Mouse (Mus musculus) myocyte (in vitro differentiated cells): Measurements from ENCODE around the gene Igf1r. TPM values are rescaled to one million over a fixed set of nuclear protein-coding genes. Genes with fewer than 3 reads are reported as not detected.

Experiments
- H3K27me3 ChIP-seq: one replicate; pipeline ENCODE4 v1.6.1; 2011; ENCODE audit not compliant: control insufficient read depth, insufficient read depth, insufficient read length
- H3K36me3 ChIP-seq: one replicate; pipeline ENCODE4 v1.6.1; 2011; ENCODE audit not compliant: control insufficient read depth, insufficient read depth
- H3K4me2 ChIP-seq: one replicate; pipeline ENCODE4 v1.6.1; 2011; ENCODE audit warnings: low read depth, control low read depth
- H3K4me3 ChIP-seq: one replicate; pipeline ENCODE4 v1.5.1; 2011; ENCODE audit warnings: mild to moderate bottlenecking, control low read depth, moderate library complexity
- H3K79me2 ChIP-seq: one replicate; pipeline ENCODE4 v1.6.1; 2011; ENCODE audit not compliant: control insufficient read depth, insufficient read depth
- H3ac ChIP-seq: one replicate; pipeline ENCODE4 v1.6.1; 2011; ENCODE audit not compliant: control insufficient read depth, insufficient read length
- CEBPB ChIP-seq: IDR thresholded peaks from 2 replicates; pipeline ENCODE4 v1.6.1; 2011; ENCODE audit warnings: mild to moderate bottlenecking, moderate library complexity; ENCODE audit not compliant: poor library complexity, insufficient read depth, severe bottlenecking
- E2F4 ChIP-seq: IDR thresholded peaks from one replicate; pipeline ENCODE4 v1.6.1; 2011; ENCODE audit warnings: mild to moderate bottlenecking, control low read depth, moderate library complexity; ENCODE audit not compliant: insufficient read depth
- MAX ChIP-seq: IDR thresholded peaks from one replicate; pipeline ENCODE4 v1.6.1; 2011; ENCODE audit warnings: low read depth, mild to moderate bottlenecking, control low read depth
- MYOD1 ChIP-seq, 3 experiments: IDR thresholded peaks; one replicate each; pipeline ENCODE4 v1.6.1; 2011; ENCODE audit warnings: control low read depth in 2 of 3, low read depth in 2 of 3, mild to moderate bottlenecking in 2 of 3, moderate library complexity in 1 of 3; ENCODE audit not compliant: insufficient read length in 2 of 3, control insufficient read depth in 1 of 3
- MYOG ChIP-seq, 3 experiments: IDR thresholded peaks; one replicate each; pipeline ENCODE4 v1.6.1; 2011; ENCODE audit warnings: control low read depth in 2 of 3, low read depth in 2 of 3, mild to moderate bottlenecking in 2 of 3; ENCODE audit not compliant: insufficient read length in 2 of 3, control insufficient read depth in 1 of 3, insufficient read depth in 1 of 3
- POLR2A ChIP-seq: IDR thresholded peaks from one replicate; pipeline ENCODE4 v1.6.1; 2011; ENCODE audit warnings: low read depth, mild to moderate bottlenecking, control low read depth, moderate library complexity; ENCODE audit not compliant: insufficient read length
- POLR2AphosphoS2 ChIP-seq: IDR thresholded peaks from one replicate; pipeline ENCODE4 v1.6.1; 2011; ENCODE audit warnings: low read depth, control low read depth; ENCODE audit not compliant: insufficient read length
- REST ChIP-seq: IDR thresholded peaks from one replicate; pipeline ENCODE4 v1.6.1; 2011; ENCODE audit warnings: mild to moderate bottlenecking, control low read depth, moderate library complexity; ENCODE audit not compliant: insufficient read depth, insufficient read length
- SRF ChIP-seq: IDR thresholded peaks from one replicate; pipeline ENCODE4 v1.6.1; 2011; ENCODE audit warnings: low read depth; ENCODE audit not compliant: control insufficient read depth, insufficient read length
- TCF12 ChIP-seq: IDR thresholded peaks from one replicate; pipeline ENCODE4 v1.6.1; 2011; ENCODE audit warnings: mild to moderate bottlenecking, control low read depth; ENCODE audit not compliant: poor library complexity, insufficient read depth, severe bottlenecking
- TCF3 ChIP-seq: IDR thresholded peaks from one replicate; pipeline ENCODE4 v1.6.1; 2011; ENCODE audit warnings: low read depth, control low read depth; ENCODE audit not compliant: insufficient read length
- USF1 ChIP-seq: IDR thresholded peaks from one replicate; pipeline ENCODE4 v1.6.1; 2011; ENCODE audit warnings: low read depth, mild to moderate bottlenecking, control low read depth, moderate library complexity
- polyA plus RNA-seq: library from polyadenylated mRNA; unstranded; fragments of >200 nt; fragmentation: generic; extraction: Trizol; gene quantifications from one replicate; pipeline ENCODE4 v1.2.1, GENCODE M21; 2012; ENCODE audit warnings: missing spikeins

Gene Igf1r
- polyA plus RNA-seq, 1 experiment = 7.9 TPM

DNA sequence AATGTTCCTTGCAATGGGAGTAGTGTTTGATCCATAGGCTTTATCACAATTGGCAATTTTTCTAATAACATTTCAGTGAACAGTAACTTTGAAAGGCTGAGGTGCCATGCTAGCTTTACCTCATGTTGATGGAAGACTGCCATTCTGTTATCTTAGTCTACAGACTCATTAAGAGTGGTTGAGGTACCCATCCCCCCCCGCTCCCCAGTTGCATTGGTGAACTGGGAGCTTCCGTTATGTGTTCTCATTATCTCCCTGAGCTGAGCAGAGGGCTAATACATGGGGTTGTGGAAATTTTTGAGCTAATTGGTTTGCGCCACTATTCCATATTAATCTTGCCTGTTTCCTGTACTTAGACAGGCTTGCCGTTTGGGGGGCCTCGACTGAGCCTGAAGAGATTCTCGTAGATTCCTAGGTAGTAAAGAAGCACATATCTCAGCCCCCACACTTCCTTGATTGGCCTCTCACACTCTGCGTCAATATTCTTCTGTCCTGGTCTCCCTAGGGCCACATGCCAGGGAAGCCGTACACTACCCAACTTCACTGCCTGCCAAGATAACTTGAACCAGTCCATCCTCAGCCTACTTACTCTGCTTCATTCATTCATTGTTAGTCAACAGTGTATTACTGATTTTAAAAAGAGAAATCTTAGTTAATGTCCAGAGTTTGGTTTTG is 139.8 kb downstream of the Igf1r start:
- H3K79me2 ChIP-seq = peaks cover 9% of the 10 kb centered on the region
- H3K27me3 ChIP-seq = no peaks in the 10 kb centered on the region
- no peak for TF ChIP-seq SRF
- TF ChIP-seq POLR2A = no peak
- no peak for TF ChIP-seq USF1
- TF ChIP-seq CEBPB = no peak
- TF ChIP-seq TCF12 = no peak
- TF ChIP-seq POLR2AphosphoS2 = no peak
- no peak for TF ChIP-seq TCF3
- no peak for TF ChIP-seq MYOG (IDR thresholded peaks at IDR 0.05; ENCODE audit: control insufficient read depth in 1 of 3, insufficient read depth in 1 of 3, insufficient read length in 2 of 3, low read depth in 2 of 3)
- no peak for TF ChIP-seq E2F4
- no peak for TF ChIP-seq MYOD1 (IDR thresholded peaks at IDR 0.05; ENCODE audit: control insufficient read depth in 1 of 3, insufficient read length in 2 of 3, low read depth in 2 of 3)
- no peak for TF ChIP-seq REST
- TF ChIP-seq MAX = no peak
- no peak overlapping the region for H3K4me3 ChIP-seq
- no peak overlapping the region for H3K4me2 ChIP-seq
- peaks cover 7% of the 10 kb centered on the region for H3K36me3 ChIP-seq
- no peak overlapping the region for H3ac ChIP-seq

DNA sequence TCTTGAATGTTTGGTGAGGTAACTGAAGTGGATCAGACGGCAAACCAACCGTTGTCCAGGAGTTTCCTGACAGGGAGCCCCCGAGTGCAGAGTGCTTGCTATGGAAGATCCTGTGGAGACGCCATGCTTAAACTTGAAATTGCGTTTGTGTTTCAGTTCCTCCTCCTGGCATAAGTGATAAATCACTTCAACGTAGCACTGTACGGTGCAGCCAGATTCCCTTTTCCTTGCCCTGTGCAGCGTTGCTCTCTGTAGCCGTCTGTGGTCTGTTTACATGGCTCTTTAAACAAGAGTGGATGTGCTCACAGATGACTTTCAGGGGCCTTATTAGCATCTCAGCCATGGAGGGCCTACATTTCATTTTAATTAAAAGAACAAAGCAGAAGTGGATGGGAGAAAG is 141.2 kb downstream of the Igf1r start:
- peaks cover 1% of the 10 kb centered on the region for H3K79me2 ChIP-seq
- no peak overlapping the region for H3K4me3 ChIP-seq
- H3K27me3 ChIP-seq = no peaks in the 10 kb centered on the region
- no peak overlapping the region for H3K4me2 ChIP-seq
- TF ChIP-seq MAX (no peak), E2F4 (no peak), CEBPB (no peak), REST (no peak), TCF3 (no peak), USF1 (no peak), MYOD1 (IDR thresholded peaks at IDR 0.05; ENCODE audit: control insufficient read depth in 1 of 3, insufficient read length in 2 of 3, low read depth in 2 of 3) (no peak)
- no peak overlapping the region for H3ac ChIP-seq
- H3K36me3 ChIP-seq = peaks cover 3% of the 10 kb centered on the region

DNA sequence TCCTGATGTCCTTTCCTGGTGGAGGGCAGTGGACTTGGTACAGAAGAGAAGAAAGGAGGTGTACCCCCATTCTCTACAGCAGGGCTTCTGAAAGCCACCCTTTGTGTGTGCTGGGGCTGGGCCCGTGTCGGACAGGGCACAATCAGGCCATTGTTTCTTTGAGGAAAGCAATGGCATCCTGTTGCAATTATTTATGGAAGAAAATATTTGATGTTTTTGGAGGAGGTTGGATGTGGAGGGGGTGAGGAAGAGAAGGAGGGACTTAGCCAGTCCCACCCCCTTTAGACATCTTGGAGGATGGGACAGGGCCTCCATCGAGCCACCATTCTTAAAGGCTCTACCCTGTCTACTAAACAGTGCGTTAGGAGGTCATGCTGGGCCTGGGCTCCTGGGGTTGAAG is 142.9 kb downstream of the Igf1r start:
- no peak overlapping the region for H3ac ChIP-seq
- TF ChIP-seq REST (no peak), MAX (no peak), POLR2A (no peak), MYOG (IDR thresholded peaks at IDR 0.05; ENCODE audit: control insufficient read depth in 1 of 3, insufficient read depth in 1 of 3, insufficient read length in 2 of 3, low read depth in 2 of 3) (no peak), POLR2AphosphoS2 (no peak), TCF12 (no peak), USF1 (no peak), TCF3 (no peak), MYOD1 (IDR thresholded peaks at IDR 0.05; ENCODE audit: control insufficient read depth in 1 of 3, insufficient read length in 2 of 3, low read depth in 2 of 3) (no peak), SRF (no peak), CEBPB (no peak), E2F4 (no peak)
- H3K36me3 ChIP-seq = no peaks in the 10 kb centered on the region
- H3K4me2 ChIP-seq = no peak overlapping the region
- H3K27me3 ChIP-seq = no peaks in the 10 kb centered on the region
- no peak overlapping the region for H3K4me3 ChIP-seq
- H3K79me2 ChIP-seq = peaks cover 5% of the 10 kb centered on the region

DNA sequence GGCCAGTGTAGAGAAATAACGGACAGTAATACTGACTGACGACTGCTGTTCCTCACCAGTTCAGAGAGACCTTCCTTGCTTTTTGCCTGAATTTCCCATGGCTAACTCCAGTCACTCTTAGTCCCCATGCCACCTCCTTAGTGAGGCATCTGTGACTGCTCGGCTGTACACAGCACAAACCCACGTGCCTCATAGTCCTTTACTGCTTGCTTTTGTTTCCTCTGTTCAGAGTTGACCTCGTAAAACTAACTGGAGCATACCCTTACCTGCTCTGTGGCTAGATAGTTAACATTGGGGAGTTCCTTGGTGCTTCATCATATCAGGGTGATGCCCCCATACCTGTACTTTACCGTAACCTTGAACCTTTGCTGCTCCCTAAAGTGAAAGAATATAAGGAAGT is 143.8 kb downstream of the Igf1r start:
- no peak overlapping the region for H3K4me2 ChIP-seq
- no peak for TF ChIP-seq SRF
- TF ChIP-seq MAX = no peak
- no peak for TF ChIP-seq MYOD1 (IDR thresholded peaks at IDR 0.05; ENCODE audit: control insufficient read depth in 1 of 3, insufficient read length in 2 of 3, low read depth in 2 of 3)
- no peak for TF ChIP-seq CEBPB
- no peak for TF ChIP-seq TCF12
- no peak for TF ChIP-seq POLR2AphosphoS2
- no peak for TF ChIP-seq MYOG (IDR thresholded peaks at IDR 0.05; ENCODE audit: control insufficient read depth in 1 of 3, insufficient read depth in 1 of 3, insufficient read length in 2 of 3, low read depth in 2 of 3)
- TF ChIP-seq USF1 = no peak
- no peak for TF ChIP-seq E2F4
- no peak for TF ChIP-seq REST
- TF ChIP-seq POLR2A = no peak
- no peak for TF ChIP-seq TCF3

DNA sequence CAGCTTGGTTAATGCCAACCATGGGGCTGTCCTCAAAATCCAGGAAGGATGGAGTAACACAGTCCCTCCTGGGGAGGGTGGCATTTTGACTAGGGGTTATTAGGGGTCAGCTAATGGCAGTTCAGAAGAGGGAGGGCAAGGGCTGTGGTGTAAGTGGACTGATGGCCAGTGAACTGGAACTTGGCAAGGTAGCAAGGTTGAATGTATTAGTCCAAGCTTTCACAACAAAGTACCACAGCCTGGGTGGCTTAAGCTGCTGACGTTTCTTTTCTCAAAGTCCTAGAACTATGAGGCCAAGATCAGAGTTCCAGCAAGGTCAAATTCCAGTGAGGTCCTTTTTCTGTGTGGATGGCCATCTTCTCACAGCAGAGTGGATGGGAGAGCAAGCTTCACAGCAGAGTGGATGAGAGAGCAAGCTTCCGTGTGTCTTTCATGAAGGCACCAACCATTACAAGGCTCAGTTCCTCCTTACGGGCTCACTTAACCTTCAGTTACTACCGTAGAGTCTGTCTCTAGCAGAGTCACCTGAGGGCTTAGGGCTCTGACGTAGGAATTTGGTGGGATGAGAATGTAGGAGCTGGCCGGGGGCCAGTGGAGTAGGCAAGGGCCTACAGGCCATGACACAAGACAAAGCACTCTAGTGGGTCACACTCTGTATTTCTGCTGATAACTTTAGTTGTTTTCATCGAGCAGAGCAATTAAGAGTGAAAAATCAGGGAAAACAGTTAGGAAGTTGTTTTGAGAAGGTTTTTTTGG is 144.6 kb downstream of the Igf1r start:
- no peaks in the 10 kb centered on the region for H3K27me3 ChIP-seq
- TF ChIP-seq SRF (no peak), TCF3 (no peak), MYOD1 (IDR thresholded peaks at IDR 0.05; ENCODE audit: control insufficient read depth in 1 of 3, insufficient read length in 2 of 3, low read depth in 2 of 3) (no peak), CEBPB (no peak), TCF12 (no peak), MAX (no peak)
- no peak overlapping the region for H3K4me3 ChIP-seq
- no peaks in the 10 kb centered on the region for H3K36me3 ChIP-seq
- no peak overlapping the region for H3ac ChIP-seq
- peaks cover 10% of the 10 kb centered on the region for H3K79me2 ChIP-seq
- no peak overlapping the region for H3K4me2 ChIP-seq

More for the DNA sequence above, 143.8 kb downstream of the Igf1r start:
- Histone ChIP-seq H3K79me2 (peaks cover 8% of the 10 kb centered on the region), H3K36me3 (no peaks in the 10 kb centered on the region), H3ac (no peak overlapping the region), H3K4me3 (no peak overlapping the region), H3K27me3 (no peaks in the 10 kb centered on the region)
